7 mouse cellular contexts compared by ENCODE assay signal in the genomic region with DNA sequence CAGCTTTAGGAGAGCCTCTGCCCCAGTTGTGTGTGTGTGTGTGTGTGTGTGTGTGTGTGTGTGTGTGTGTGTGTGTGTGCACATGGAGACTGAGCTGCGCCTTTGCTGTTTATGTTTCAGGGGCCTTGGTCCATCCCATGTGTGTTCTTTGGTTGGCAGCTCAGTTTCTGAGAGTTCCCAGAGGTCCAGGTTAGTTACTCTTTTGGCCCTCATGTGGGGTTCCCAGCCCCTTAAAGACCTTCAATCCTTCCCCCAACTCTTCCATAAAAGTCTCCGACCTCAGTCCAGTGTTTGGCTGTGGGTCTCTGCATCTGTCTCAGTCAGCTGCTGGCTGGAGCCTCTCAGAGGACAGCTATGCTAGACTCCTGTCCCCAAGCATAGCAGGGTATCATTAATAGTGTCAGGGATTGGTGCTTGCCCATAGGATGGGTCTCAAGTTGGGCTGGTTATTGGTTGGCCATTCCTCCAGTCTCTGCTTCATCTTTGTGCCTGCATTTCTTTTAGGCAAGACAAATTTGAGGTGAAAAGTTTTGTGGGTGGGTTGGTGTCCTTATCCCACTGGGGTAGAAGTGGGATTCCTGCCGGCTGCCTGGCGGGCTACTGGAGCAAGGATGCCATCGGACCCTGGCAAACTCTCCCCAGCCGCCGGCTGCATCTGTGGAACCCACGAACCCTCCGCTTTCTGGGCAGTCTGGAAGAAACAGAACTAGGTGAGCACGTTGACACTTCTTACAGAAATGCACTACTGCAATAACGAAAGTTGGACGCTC. TPM values are rescaled to one million over a fixed set of nuclear protein-coding genes. Genes with fewer than 3 reads are reported as not detected.
A peak's percentile ranks its signal among the peaks of the same experiment; 100 is the strongest.
DNase-seq lines count a peak whose midpoint lies in the region; ATAC-seq and TF ChIP-seq lines count a peak whose summit lies in the region.

No protein-coding gene starts in this region.

- H3K36me3 ChIP-seq in ES-Bruce4 (ENCODE audit: control insufficient read depth, insufficient read depth, low read length, poor library complexity, severe bottlenecking), result peaks cover 5% of the 10 kb centered on the region
- peaks cover 17% of the 10 kb centered on the region for H3K36me3 ChIP-seq in embryonic facial prominence, embryonic 10.5 days (replicated peaks)

- no peak for TF ChIP-seq EP300 in ES-Bruce4 (IDR thresholded peaks at IDR 0.05; ENCODE audit: insufficient read depth, low read depth, low read length)

- H3K9ac ChIP-seq in ES-Bruce4 (ENCODE audit: low read depth, poor library complexity, severe bottlenecking), result peak overlapping the region; percentile 65

- TF ChIP-seq CTCF in layer of hippocampus, adult 2 months (conservative IDR thresholded peaks at IDR 0.05), result no peak
- no peak for TF ChIP-seq CTCF in ES-Bruce4 (IDR thresholded peaks at IDR 0.05; ENCODE audit: low read depth, low read length)

- H3K27ac ChIP-seq in layer of hippocampus, adult 2 months, result peak overlapping the region; percentile 90
- no peak overlapping the region for H3K27ac ChIP-seq in ES-Bruce4 (ENCODE audit: insufficient read depth, low read length)
- peak overlapping the region; percentile 87 for H3K27ac ChIP-seq in embryonic facial prominence, embryonic 10.5 days (replicated peaks)

- WGBS in embryonic facial prominence, embryonic 10.5 days, result 15% methylated on average over 12 of the region's 12 CpGs

- H3K9me3 ChIP-seq in ES-Bruce4 (replicated peaks; ENCODE audit: control insufficient read depth, insufficient read depth, low read length, poor library complexity, severe bottlenecking), result no peaks in the 10 kb centered on the region
- H3K9me3 ChIP-seq in embryonic facial prominence, embryonic 10.5 days, result no peaks in the 10 kb centered on the region

- no peak for TF ChIP-seq POLR2A in ES-Bruce4 (IDR thresholded peaks at IDR 0.05; ENCODE audit: insufficient read depth, low read length)

- no peaks in the 10 kb centered on the region for H3K27me3 ChIP-seq in ES-Bruce4 (ENCODE audit: control insufficient read depth, insufficient read depth, low read length, poor library complexity, severe bottlenecking)
- H3K27me3 ChIP-seq in embryonic facial prominence, embryonic 10.5 days (replicated peaks; ENCODE audit: low read depth, poor library complexity, severe bottlenecking), result 0 out of 2 replicates have a peak, but pooled peaks cover 10% of the 10 kb centered on the region

- no peak for DNase-seq in layer of hippocampus, adult 2 months (ENCODE audit: low spot score in 2 of 2)
- DNase-seq in layer of hippocampus, adult 9-11 months, result no peak
- no peak for DNase-seq in embryonic facial prominence, embryonic 10.5 days (ENCODE audit: low spot score)
- peak; percentile 75 for DNase-seq in neural tube, embryonic 10.5 days (ENCODE audit: extremely low spot score, low spot score)
- DNase-seq in yolk sac, embryonic 10.5 days (ENCODE audit: low spot score), result no peak

- H3K4me1 ChIP-seq in ES-Bruce4 (ENCODE audit: control insufficient read depth, insufficient read depth, low read length), result peaks cover 6% of the 10 kb centered on the region
- peaks cover 14% of the 10 kb centered on the region for H3K4me1 ChIP-seq in embryonic facial prominence, embryonic 10.5 days

- peak; percentile 4 for ATAC-seq in inflammation-experienced regulatory T-cells, adult 6 months

- peak overlapping the region; percentile 84 for H3K4me3 ChIP-seq in layer of hippocampus, adult 2 months
- H3K4me3 ChIP-seq in ES-Bruce4 (ENCODE audit: low read depth, low read length), result peak overlapping the region; percentile 95
- H3K4me3 ChIP-seq in embryonic facial prominence, embryonic 10.5 days, result peak overlapping the region; percentile 71

RNA-seq across cellular contexts. Expression of a gene that starts 0.5 kb away (rescaled TPM):
- 10 to 100 TPM; 35.2 to 38.4 TPM for total RNA-seq in layer of hippocampus, adult 2 months (2021)
- polyA plus RNA-seq in ES-Bruce4 (2011; ENCODE audit: insufficient read depth, insufficient read length, low read depth, missing spikeins), result 13.6 and 19.2 TPM in 2 replicates
- 24.6 and 26.6 TPM in 2 replicates for polyA plus RNA-seq in embryonic facial prominence, embryonic 10.5 days (2016; fragmentation: Nextera tagmentation; extraction: Ambion mirVana)
- 10 to 100 TPM; 16.8 to 22.4 (median 17.9) TPM for polyA plus RNA-seq in inflammation-experienced regulatory T-cells, adult 6 months (2017; shearing (Covaris generic))
